In genomic region chr11:117114231-117114591, GRCm38 (mm10) we compare ENCODE assay signal across 8 mouse cellular contexts. TPM values are rescaled to one million over a fixed set of nuclear protein-coding genes. Genes with fewer than 3 reads are reported as not detected.
DNase-seq lines count a peak whose midpoint lies in the region; ATAC-seq and TF ChIP-seq lines count a peak whose summit lies in the region.

No protein-coding gene starts in this region.

- no peak for DNase-seq in kidney, postnatal 0 days (ENCODE audit: low spot score)
- DNase-seq in kidney, postnatal 14 days, result no peak
- DNase-seq in urinary bladder, postnatal 36 days (ENCODE audit: low spot score in 2 of 2), result no peak
- DNase-seq in thymus, postnatal 4 days, result no peak
- no peak for DNase-seq in cerebellum, adult 18-20 months

- peaks cover 38% of the 10 kb centered on the region for H3K79me2 ChIP-seq in myocyte (ENCODE audit: control insufficient read depth, insufficient read depth)

- H3K27me3 ChIP-seq in kidney, postnatal 0 days (ENCODE audit: insufficient read depth, low read length), result no peaks in the 10 kb centered on the region
- no peaks in the 10 kb centered on the region for H3K27me3 ChIP-seq in myocyte (ENCODE audit: control insufficient read depth, insufficient read depth, insufficient read length)

- no peak for ATAC-seq in kidney, postnatal 0 days (replicated peaks; ENCODE audit: low FRiP score, low read depth)
- ATAC-seq in inflammation-experienced regulatory T-cells, adult 6 months, result peak; percentile 9

- peaks cover 20% of the 10 kb centered on the region for H3K4me1 ChIP-seq in kidney, postnatal 0 days (replicated peaks; ENCODE audit: insufficient read depth, low read length)
- H3K4me1 ChIP-seq in brown adipose tissue, adult 24 weeks (ENCODE audit: control insufficient read depth, insufficient read depth, insufficient read length, low read length), result peaks cover 25% of the 10 kb centered on the region

- peak overlapping the region; percentile 92 for H3K4me3 ChIP-seq in kidney, postnatal 0 days (replicated peaks; ENCODE audit: low read depth, low read length)
- H3K4me3 ChIP-seq in brown adipose tissue, adult 24 weeks (ENCODE audit: insufficient read depth, low read depth, low read length), result peak overlapping the region; percentile 61
- H3K4me3 ChIP-seq in myocyte, result peak overlapping the region; percentile 49

- 36% methylated on average over 13 of the region's 13 CpGs for WGBS in kidney, postnatal 0 days

- H3K9ac ChIP-seq in kidney, postnatal 0 days (ENCODE audit: low read depth, low read length), result peak overlapping the region; percentile 86

- no peaks in the 10 kb centered on the region for H3K9me3 ChIP-seq in kidney, postnatal 0 days (replicated peaks; ENCODE audit: low read length)

- H3ac ChIP-seq in myocyte (ENCODE audit: control insufficient read depth, insufficient read length), result peak overlapping the region; percentile 48

- no peak for TF ChIP-seq POLR2A in myocyte (IDR thresholded peaks at IDR 0.05; ENCODE audit: insufficient read length, low read depth)

- TF ChIP-seq CTCF in kidney, postnatal 0 days (IDR thresholded peaks at IDR 0.05; ENCODE audit: low read depth), result no peak; the same call in 1 of the 2 replicates

- 0 out of 2 replicates have a peak, but pooled peaks cover 3% of the 10 kb centered on the region for H3K36me3 ChIP-seq in kidney, postnatal 0 days (ENCODE audit: insufficient read depth, low read length)
- no peaks in the 10 kb centered on the region for H3K36me3 ChIP-seq in myocyte (ENCODE audit: control insufficient read depth, insufficient read depth)

- H3K27ac ChIP-seq in kidney, postnatal 0 days, result peak overlapping the region; percentile 97
- peak overlapping the region; percentile 92 for H3K27ac ChIP-seq in brown adipose tissue, adult 24 weeks (replicated peaks; ENCODE audit: low read depth, low read length)

- H3K4me2 ChIP-seq in kidney, postnatal 0 days (ENCODE audit: low read length), result peak overlapping the region; percentile 74
- peak overlapping the region; percentile 71 for H3K4me2 ChIP-seq in myocyte (ENCODE audit: low read depth)

TF ChIP-seq in myocyte, 11 proteins besides CTCF, POLR2A, EP300 and RAD21:
- TF ChIP-seq MYOG (IDR thresholded peaks at IDR 0.05; ENCODE audit: control insufficient read depth in 1 of 3, insufficient read depth in 1 of 3, insufficient read length in 2 of 3, low read depth in 2 of 3), result no peak
- no peak for TF ChIP-seq TCF3 (IDR thresholded peaks at IDR 0.05; ENCODE audit: insufficient read length, low read depth)
- TF ChIP-seq SRF (IDR thresholded peaks at IDR 0.05; ENCODE audit: control insufficient read depth, insufficient read length, low read depth), result no peak
- TF ChIP-seq MAX (IDR thresholded peaks at IDR 0.05; ENCODE audit: low read depth), result no peak
- TF ChIP-seq E2F4 (IDR thresholded peaks at IDR 0.05; ENCODE audit: insufficient read depth), result no peak
- no peak for TF ChIP-seq TCF12 (IDR thresholded peaks at IDR 0.05; ENCODE audit: insufficient read depth, poor library complexity, severe bottlenecking)
- TF ChIP-seq CEBPB (IDR thresholded peaks at IDR 0.05; ENCODE audit: insufficient read depth, poor library complexity, severe bottlenecking), result no peak
- no peak for TF ChIP-seq REST (IDR thresholded peaks at IDR 0.05; ENCODE audit: insufficient read depth, insufficient read length)
- TF ChIP-seq MYOD1 (IDR thresholded peaks at IDR 0.05; ENCODE audit: control insufficient read depth in 1 of 3, insufficient read length in 2 of 3, low read depth in 2 of 3), result peak in 1 of 3 experiments; percentile 51

RNA-seq across cellular contexts. Expression of gene Sec14l1, which starts 0.8 kb away (rescaled TPM):
- 87.6 and 93.7 TPM in 2 replicates for polyA plus RNA-seq in kidney, postnatal 0 days (2015; fragmentation: Nextera tagmentation; extraction: Ambion mirVana)
- polyA plus RNA-seq in brown adipose tissue, adult 24 weeks (2012; ENCODE audit: insufficient read depth, insufficient read length, missing spikeins), result 35.4 and 37.4 TPM in 2 replicates
- 10 to 100 TPM; 20.1 to 25.6 (median 21.9) TPM for polyA plus RNA-seq in inflammation-experienced regulatory T-cells, adult 6 months (2017; shearing (Covaris generic))
- 84.8 TPM for polyA plus RNA-seq in myocyte (2012; fragmentation: generic; extraction: Trizol)
